Mouse (Mus musculus): ENCODE data around the gene Eif3j1. TPM values are rescaled to one million over a fixed set of nuclear protein-coding genes. Genes with fewer than 3 reads are reported as not detected.

The Eif3j1 gene
- polyA plus RNA-seq (2012; rRNA removed) = 10.2 and 10.8 TPM in 2 replicates

GRCm38 (mm10) chr2:122027862-122028755, at the start of gene Eif3j1:
Eif3j1 (plus strand) TSS chr2:122028546.

Other genes starting within 250 kb of the Eif3j1 start
- 0.05 and 0.08 TPM in 2 replicates for gene Frmd5, start 221.5 kb upstream of the Eif3j1 start, polyA plus RNA-seq (2012; rRNA removed)
- gene Casc4, start 161.6 kb upstream of the Eif3j1 start, polyA plus RNA-seq (2012; rRNA removed) = 3.7 and 4.0 TPM in 2 replicates
- 5.8 and 6.3 TPM in 2 replicates for gene Ctdspl2, start 72.5 kb upstream of the Eif3j1 start, polyA plus RNA-seq (2012; rRNA removed)
- gene Mageb3, start 72.5 kb upstream of the Eif3j1 start, polyA plus RNA-seq (2012; rRNA removed) = 0.02 and 0.06 TPM in 2 replicates
- 2.9 and 3.1 TPM in 2 replicates for gene Spg11, start 89.8 kb downstream of the Eif3j1 start, polyA plus RNA-seq (2012; rRNA removed)
- 473 and 557 TPM in 2 replicates for gene B2m, start 119.1 kb downstream of the Eif3j1 start, polyA plus RNA-seq (2012; rRNA removed)
- 0.05 and 0.07 TPM in 2 replicates for gene Trim69, start 132.2 kb downstream of the Eif3j1 start, polyA plus RNA-seq (2012; rRNA removed)
- 0.13 and 0.18 TPM in 2 replicates for gene Patl2, start 157.6 kb downstream of the Eif3j1 start, polyA plus RNA-seq (2012; rRNA removed)
- gene Terb2, start 157.7 kb downstream of the Eif3j1 start, polyA plus RNA-seq (2012; rRNA removed) = not detected in 2 replicates
- gene Sord, start 206.2 kb downstream of the Eif3j1 start, polyA plus RNA-seq (2012; rRNA removed) = 131 and 161 TPM in 2 replicates